Mouse (Mus musculus): ENCODE measurements around the gene AU022252. TPM values are rescaled to one million over a fixed set of nuclear protein-coding genes. Genes with fewer than 3 reads are reported as not detected.
"Not testable (repeated sequence)": the region's sequence is repeated elsewhere in the genome, so short reads cannot be mapped to it uniquely, and the experiment has no call there.

AU022252 gene
- 15.0 and 15.1 TPM in 2 replicates for polyA plus RNA-seq (2015; fragmentation: Nextera tagmentation; extraction: Ambion mirVana)

DNA sequence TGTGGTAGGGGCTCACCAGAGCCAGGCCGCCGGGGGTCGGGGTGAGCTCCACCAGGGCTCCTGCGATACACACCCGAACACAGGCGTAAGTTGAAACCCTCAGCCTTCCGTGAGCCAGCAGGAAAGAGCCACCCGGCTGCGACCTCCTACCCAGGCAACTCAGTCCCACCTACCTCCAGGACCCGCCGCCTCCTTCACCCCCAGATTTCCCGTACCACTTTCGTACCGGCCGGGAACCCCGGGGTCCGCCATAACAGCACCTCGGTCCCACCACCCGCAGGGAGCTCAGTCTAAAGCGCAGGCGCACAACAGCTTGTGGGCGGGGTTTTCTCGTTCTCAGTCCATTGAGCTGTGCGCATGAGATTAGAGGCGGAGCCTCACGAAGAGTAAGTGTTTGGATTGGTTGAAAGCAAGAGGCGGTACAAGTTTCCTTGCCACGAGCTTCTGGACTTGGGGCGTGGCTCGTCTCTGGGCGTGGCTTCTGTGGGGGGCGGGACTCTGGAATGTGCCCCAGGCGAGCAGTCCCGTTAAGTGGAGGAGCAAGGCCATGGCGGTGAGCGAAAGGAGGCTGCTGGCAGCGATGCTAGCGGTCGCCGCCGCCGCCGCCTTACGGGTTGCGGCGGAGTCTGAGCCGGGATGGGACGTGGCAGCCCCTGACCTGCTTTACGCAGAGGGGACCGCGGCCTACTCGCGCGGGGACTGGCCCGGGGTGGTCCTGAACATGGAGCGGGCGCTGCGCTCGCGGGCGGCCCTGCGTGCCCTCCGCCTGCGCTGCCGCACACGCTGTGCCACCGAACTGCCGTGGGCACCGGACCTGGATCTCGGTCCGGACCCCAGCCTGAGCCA is at the start of gene AU022252, which contains the start of gene P3h1:
TSS of gene AU022252 (minus strand) at position 303 of the 846 bp plus-strand sequence.
TSS of gene P3h1 (plus strand) at position 506 of the 846 bp plus-strand sequence.
- peaks cover 19% of the 10 kb centered on the region; the same call in 1 of the 2 replicates for H3K36me3 ChIP-seq (ENCODE audit: control insufficient read depth, insufficient read depth)
- peak within 1 kb of the TSS; percentile 60 for H3K9ac ChIP-seq (ENCODE audit: low read depth, low read length)
- no peaks in the 10 kb centered on the region for H3K9me3 ChIP-seq (ENCODE audit: control insufficient read depth)
- peak within 1 kb of the TSS; percentile 95 for H3K4me2 ChIP-seq (replicated peaks; ENCODE audit: low read depth)
- H3K27ac ChIP-seq (ENCODE audit: low read depth, low read length): peak within 1 kb of the TSS; percentile 24; the same call in 1 of the 2 replicates
- peak; percentile 97 for ATAC-seq
- no peaks in the 10 kb centered on the region for H3K4me1 ChIP-seq (replicated peaks; ENCODE audit: control insufficient read depth, insufficient read depth, low read length)
- peak within 1 kb of the TSS; percentile 62 for H3K4me3 ChIP-seq (ENCODE audit: low read depth, low read length)
- WGBS: under 1% methylated on average over 71 of the region's 71 CpGs
- TF ChIP-seq CTCF (IDR thresholded peaks at IDR 0.05; ENCODE audit: low read depth): no peak
- no peaks in the 10 kb centered on the region for H3K27me3 ChIP-seq (replicated peaks; ENCODE audit: control insufficient read depth, insufficient read depth, low read length)

GRCm38 (mm10) chr4:119278784-119279183 is 46.3 kb upstream of the AU022252 start:
- WGBS: 65% methylated on average over 15 of the region's 15 CpGs
- H3K36me3 ChIP-seq (ENCODE audit: control insufficient read depth, insufficient read depth): peaks cover 79% of the 10 kb centered on the region
- not testable (repeated sequence) for H3K4me1 ChIP-seq (replicated peaks; ENCODE audit: control insufficient read depth, insufficient read depth, low read length); H3K9me3 ChIP-seq (ENCODE audit: control insufficient read depth); ATAC-seq; H3K27me3 ChIP-seq (replicated peaks; ENCODE audit: control insufficient read depth, insufficient read depth, low read length); H3K27ac ChIP-seq (ENCODE audit: low read depth, low read length); H3K9ac ChIP-seq (ENCODE audit: low read depth, low read length); H3K4me2 ChIP-seq (replicated peaks; ENCODE audit: low read depth); H3K4me3 ChIP-seq (ENCODE audit: low read depth, low read length)

DNA sequence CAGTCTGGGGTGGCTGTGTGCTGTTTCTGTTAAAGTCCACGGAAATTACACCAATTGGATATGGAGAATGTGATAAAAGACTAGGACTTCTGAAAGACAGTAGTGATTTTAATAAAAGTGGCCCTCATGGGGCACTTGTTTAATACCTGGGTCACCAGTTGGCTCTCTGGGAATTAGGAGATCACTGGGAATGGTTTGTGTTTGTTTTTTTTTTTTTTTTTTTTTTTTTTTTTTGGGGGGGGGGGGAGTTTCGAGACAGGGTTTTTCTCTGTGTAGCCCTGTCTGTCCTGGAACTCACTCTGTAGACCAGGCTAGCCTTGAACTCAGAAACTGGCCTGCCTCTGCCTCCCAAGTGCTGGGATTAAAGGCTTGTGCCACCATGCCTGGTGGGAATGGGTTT is 43.2 kb upstream of the AU022252 start:
- H3K4me2 ChIP-seq (replicated peaks; ENCODE audit: low read depth): no peak overlapping the region
- H3K9me3 ChIP-seq (ENCODE audit: control insufficient read depth): no peaks in the 10 kb centered on the region
- H3K9ac ChIP-seq (ENCODE audit: low read depth, low read length): no peak overlapping the region
- no peaks in the 10 kb centered on the region for H3K4me1 ChIP-seq (replicated peaks; ENCODE audit: control insufficient read depth, insufficient read depth, low read length)
- H3K27ac ChIP-seq (ENCODE audit: low read depth, low read length): peak overlapping the region; percentile 79
- no peak for TF ChIP-seq CTCF (IDR thresholded peaks at IDR 0.05; ENCODE audit: low read depth)
- no peak for ATAC-seq
- H3K36me3 ChIP-seq (ENCODE audit: control insufficient read depth, insufficient read depth): peaks cover 74% of the 10 kb centered on the region
- H3K27me3 ChIP-seq (replicated peaks; ENCODE audit: control insufficient read depth, insufficient read depth, low read length): no peaks in the 10 kb centered on the region
- no peak overlapping the region for H3K4me3 ChIP-seq (ENCODE audit: low read depth, low read length)
- 70% methylated on average over 2 of the region's 2 CpGs for WGBS

DNA sequence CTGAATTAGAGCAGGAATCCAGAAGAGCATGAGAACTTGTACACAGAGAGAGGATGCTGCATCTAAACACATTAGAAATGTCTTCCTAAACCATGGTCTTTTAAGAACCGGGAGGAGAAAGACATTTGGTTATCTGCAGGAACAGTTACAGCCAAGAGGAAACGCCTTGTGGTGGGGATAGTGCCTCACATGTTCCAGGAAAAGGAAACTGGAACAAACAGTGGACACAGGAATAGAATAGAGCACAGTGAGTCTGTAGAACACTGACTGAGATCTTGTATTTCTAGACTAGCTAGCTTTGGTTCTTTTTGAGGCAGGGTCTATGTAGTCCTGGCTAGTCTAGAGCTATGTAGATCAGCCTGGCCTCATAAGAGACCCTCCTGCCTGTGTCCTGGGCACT is 42.7 kb upstream of the AU022252 start:
- no peaks in the 10 kb centered on the region for H3K27me3 ChIP-seq (replicated peaks; ENCODE audit: control insufficient read depth, insufficient read depth, low read length)
- 0 out of 2 replicates have a peak, but pooled peaks have one; percentile 22 for ATAC-seq
- H3K4me2 ChIP-seq (replicated peaks; ENCODE audit: low read depth): no peak overlapping the region
- no peak overlapping the region for H3K9ac ChIP-seq (ENCODE audit: low read depth, low read length)
- TF ChIP-seq CTCF (IDR thresholded peaks at IDR 0.05; ENCODE audit: low read depth): no peak
- no peaks in the 10 kb centered on the region for H3K9me3 ChIP-seq (ENCODE audit: control insufficient read depth)
- peak overlapping the region; percentile 79 for H3K27ac ChIP-seq (ENCODE audit: low read depth, low read length)
- no peak overlapping the region for H3K4me3 ChIP-seq (ENCODE audit: low read depth, low read length)
- 56% methylated on average over 2 of the region's 2 CpGs for WGBS
- no peaks in the 10 kb centered on the region for H3K4me1 ChIP-seq (replicated peaks; ENCODE audit: control insufficient read depth, insufficient read depth, low read length)
- peaks cover 75% of the 10 kb centered on the region for H3K36me3 ChIP-seq (ENCODE audit: control insufficient read depth, insufficient read depth)

- 48% methylated on average over 1 of the region's 1 CpGs for WGBS
- Histone ChIP-seq H3K4me2 (replicated peaks; ENCODE audit: low read depth) (no peak overlapping the region), H3K36me3 (ENCODE audit: control insufficient read depth, insufficient read depth) (peaks cover 76% of the 10 kb centered on the region), H3K27me3 (replicated peaks; ENCODE audit: control insufficient read depth, insufficient read depth, low read length) (no peaks in the 10 kb centered on the region), H3K9ac (ENCODE audit: low read depth, low read length) (no peak overlapping the region), H3K4me1 (replicated peaks; ENCODE audit: control insufficient read depth, insufficient read depth, low read length) (no peaks in the 10 kb centered on the region), H3K9me3 (ENCODE audit: control insufficient read depth) (no peaks in the 10 kb centered on the region), H3K27ac (ENCODE audit: low read depth, low read length) (peak overlapping the region; percentile 79), H3K4me3 (ENCODE audit: low read depth, low read length) (no peak overlapping the region)
- ATAC-seq: peak; percentile 71
- no peak for TF ChIP-seq CTCF (IDR thresholded peaks at IDR 0.05; ENCODE audit: low read depth)
Measured at GRCm38 (mm10) chr4:119274627-119275026, 42.1 kb upstream of the AU022252 start.

DNA sequence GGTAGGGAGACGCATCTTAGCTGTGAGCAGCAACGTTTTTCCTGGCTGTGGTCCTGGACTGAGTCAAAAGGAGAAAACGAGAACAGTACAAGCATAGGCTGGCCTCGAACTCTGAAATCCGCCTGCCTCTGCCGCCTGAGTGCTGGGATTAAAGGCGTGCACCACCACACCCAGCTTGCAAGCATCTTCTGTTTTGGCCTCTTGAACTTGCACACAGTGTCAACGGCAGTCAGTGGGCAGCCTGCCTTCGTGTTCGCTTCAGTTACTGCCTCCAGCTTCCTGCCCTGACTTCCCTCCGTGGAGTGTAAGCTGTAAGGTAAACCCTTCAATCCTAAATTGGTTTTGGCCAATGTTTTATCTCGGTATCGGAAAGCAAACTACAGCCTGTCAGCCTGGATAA is 34.1 kb upstream of the AU022252 start:
- Histone ChIP-seq H3K4me3 (ENCODE audit: low read depth, low read length) (no peak overlapping the region), H3K27ac (ENCODE audit: low read depth, low read length) (no peak overlapping the region), H3K4me1 (replicated peaks; ENCODE audit: control insufficient read depth, insufficient read depth, low read length) (no peaks in the 10 kb centered on the region), H3K27me3 (replicated peaks; ENCODE audit: control insufficient read depth, insufficient read depth, low read length) (no peaks in the 10 kb centered on the region), H3K36me3 (ENCODE audit: control insufficient read depth, insufficient read depth) (peaks cover 14% of the 10 kb centered on the region), H3K9ac (ENCODE audit: low read depth, low read length) (no peak overlapping the region), H3K4me2 (replicated peaks; ENCODE audit: low read depth) (no peak overlapping the region), H3K9me3 (ENCODE audit: control insufficient read depth) (no peaks in the 10 kb centered on the region)
- no peak for ATAC-seq
- 60% methylated on average over 13 of the region's 13 CpGs for WGBS
- no peak for TF ChIP-seq CTCF (IDR thresholded peaks at IDR 0.05; ENCODE audit: low read depth)

Measured in intestine, postnatal 0 days (tissue).